ENCODE assay signal across 8 mouse cellular contexts in genomic region chr7:78846066-78846716, GRCm38 (mm10). TPM values are rescaled to one million over a fixed set of nuclear protein-coding genes. Genes with fewer than 3 reads are reported as not detected.
DNase-seq lines count a peak whose midpoint lies in the region; ATAC-seq and TF ChIP-seq lines count a peak whose summit lies in the region.

No protein-coding gene starts in this region.

- peak overlapping the region; percentile 85 for H3K9ac ChIP-seq in hindbrain, postnatal 0 days (replicated peaks; ENCODE audit: low read length)

- peak overlapping the region; percentile 88 for H3K4me3 ChIP-seq in layer of hippocampus, adult 2 months
- peak overlapping the region; percentile 82 for H3K4me3 ChIP-seq in hindbrain, postnatal 0 days (ENCODE audit: low read length)

- peaks cover 6% of the 10 kb centered on the region; the same call in 1 of the 2 replicates for H3K4me1 ChIP-seq in hindbrain, postnatal 0 days (ENCODE audit: insufficient read depth, low read length)

- DNase-seq in layer of hippocampus, adult 2 months (ENCODE audit: low spot score in 2 of 2) = no peak
- no peak for DNase-seq in layer of hippocampus, adult 8-10 months (ENCODE audit: low spot score in 2 of 2)
- no peak for DNase-seq in hindbrain, postnatal 0 days (ENCODE audit: low spot score)
- peak; percentile 45 for DNase-seq in naive thymus-derived CD4-positive, alpha-beta T cell, adult 2 months (ENCODE audit: low read depth)
- DNase-seq in frontal cortex, postnatal 25 days (ENCODE audit: low spot score in 2 of 2) = no peak
- DNase-seq in spleen, postnatal 36 days (ENCODE audit: low spot score in 2 of 2) = no peak

- 34% methylated on average over 12 of the region's 12 CpGs for WGBS in hindbrain, postnatal 0 days

- peak; percentile 50 for ATAC-seq in common myeloid progenitor, adult 5-6 weeks (replicated peaks; ENCODE audit: low read depth, poor library complexity, severe bottlenecking)
- no peak for ATAC-seq in hindbrain, postnatal 0 days
- no peak for ATAC-seq in megakaryocyte-erythroid progenitor cell, adult 5-6 weeks (replicated peaks; ENCODE audit: low FRiP score, low TSS enrichment, poor library complexity, severe bottlenecking)

- peak overlapping the region; percentile 78 for H3K4me2 ChIP-seq in hindbrain, postnatal 0 days (ENCODE audit: low read depth, low read length)

- no peaks in the 10 kb centered on the region for H3K9me3 ChIP-seq in hindbrain, postnatal 0 days (ENCODE audit: low read length)

- peaks cover 16% of the 10 kb centered on the region; the same call in 1 of the 2 replicates for H3K36me3 ChIP-seq in hindbrain, postnatal 0 days (ENCODE audit: insufficient read depth, low read length)

- no peaks in the 10 kb centered on the region for H3K27me3 ChIP-seq in hindbrain, postnatal 0 days (ENCODE audit: insufficient read depth, low read length)

- no peak for TF ChIP-seq CTCF in layer of hippocampus, adult 2 months (conservative IDR thresholded peaks at IDR 0.05)
- TF ChIP-seq CTCF in hindbrain, postnatal 0 days (IDR thresholded peaks at IDR 0.05; ENCODE audit: low read depth) = no peak

- peak overlapping the region; percentile 97 for H3K27ac ChIP-seq in layer of hippocampus, adult 2 months
- H3K27ac ChIP-seq in hindbrain, postnatal 0 days = peak overlapping the region; percentile 86

RNA-seq across cellular contexts. Expression of gene Det1, which starts 0.9 kb away (rescaled TPM):
- total RNA-seq in layer of hippocampus, adult 2 months (2021) = 1 to 10 TPM; 6.5 to 6.6 TPM
- total RNA-seq in layer of hippocampus, adult 8-10 months (2022) = 1 to 10 TPM; 5.6 to 8.3 (median 6.5) TPM
- total RNA-seq in common myeloid progenitor, adult 5-6 weeks (2017) = 16.2 and 17.6 TPM in 2 replicates
- total RNA-seq in hindbrain, postnatal 0 days (2014; rRNA removed) = 10.4 and 13.6 TPM in 2 replicates
- 6.4 and 6.9 TPM in 2 replicates for polyA plus RNA-seq in hindbrain, postnatal 0 days (2015; fragmentation: Nextera tagmentation; extraction: Ambion mirVana)
- 29.3 and 29.4 TPM in 2 replicates for total RNA-seq in megakaryocyte-erythroid progenitor cell, adult 5-6 weeks (2014; fragmentation: Nextera tagmentation)
- 13.8 and 27.0 TPM in 2 replicates for total RNA-seq in megakaryocyte-erythroid progenitor cell, adult 5-6 weeks (2017)

RNA-seq across cellular contexts. Expression of gene Aen, which starts 49.5 kb away (rescaled TPM):
- 10 to 100 TPM; 20.8 to 23.7 TPM for total RNA-seq in layer of hippocampus, adult 2 months (2021)
- total RNA-seq in layer of hippocampus, adult 8-10 months (2022) = 10 to 100 TPM; 17.8 to 23.3 (median 21.7) TPM
- total RNA-seq in common myeloid progenitor, adult 5-6 weeks (2017) = 28.7 and 48.2 TPM in 2 replicates
- total RNA-seq in hindbrain, postnatal 0 days (2014; rRNA removed) = 36.6 and 43.0 TPM in 2 replicates
- 49.3 and 54.4 TPM in 2 replicates for polyA plus RNA-seq in hindbrain, postnatal 0 days (2015; fragmentation: Nextera tagmentation; extraction: Ambion mirVana)
- total RNA-seq in megakaryocyte-erythroid progenitor cell, adult 5-6 weeks (2014; fragmentation: Nextera tagmentation) = 77.3 and 78.2 TPM in 2 replicates
- total RNA-seq in megakaryocyte-erythroid progenitor cell, adult 5-6 weeks (2017) = 52.6 and 81.7 TPM in 2 replicates
